Mouse (Mus musculus) lung, adult 2 months (tissue): Measurements from ENCODE around the gene Galntl6.

Experiments
- CTCF ChIP-seq: fragments of 200-500 bp; IDR thresholded peaks from 2 replicates; pipeline ENCODE4 v1.5.1; 2011; ENCODE audit warnings: mild to moderate bottlenecking, low read length, control low read depth; ENCODE audit not compliant: insufficient read depth
- POLR2A ChIP-seq: fragments of 200-500 bp; IDR thresholded peaks from 2 replicates; pipeline ENCODE4 v1.6.1; 2011; ENCODE audit warnings: low read depth, mild to moderate bottlenecking, control low read depth, low read length, borderline replicate concordance; ENCODE audit errors: extremely low read depth

- TF ChIP-seq CTCF (no peak), POLR2A (no peak)
These were observed 346.3 kb downstream of the Galntl6 start for GRCm38 (mm10) chr8:58566115-58566514.
